Comparison of ENCODE assay signal across 19 mouse cellular contexts in genomic region chr5:148083541-148083940, GRCm38 (mm10).
DNase-seq lines count a peak whose midpoint lies in the region; ATAC-seq and TF ChIP-seq lines count a peak whose summit lies in the region.
"Had no signal": no experiment of that assay in that cellular context is flagged by ENCODE, and none has a peak within 500 bp of the region (broad histone marks: within the 10 kb centered on the region; RNA-seq: fewer than 3 reads in every experiment).

No protein-coding gene starts in this region.

- no peak overlapping the region for H3K4me2 ChIP-seq in hindbrain, postnatal 0 days (ENCODE audit: low read depth, low read length)
- H3K4me2 ChIP-seq: embryonic facial prominence, embryonic 12.5 days; forebrain, embryonic 15.5 days; hindbrain, embryonic 15.5 days; midbrain, embryonic 12.5 days had no signal

- no peak overlapping the region for H3K27ac ChIP-seq in hindbrain, postnatal 0 days
- no peak overlapping the region for H3K27ac ChIP-seq in hindbrain, embryonic 10.5 days
- no peak overlapping the region for H3K27ac ChIP-seq in MEL (ENCODE audit: control insufficient read depth, low read depth, low read length)
- H3K27ac ChIP-seq: embryonic facial prominence, embryonic 12.5 days; forebrain, embryonic 15.5 days; hindbrain, embryonic 15.5 days; macrophage; midbrain, embryonic 12.5 days had no signal

- no peak for TF ChIP-seq POLR2A in MEL (IDR thresholded peaks at IDR 0.05; ENCODE audit: control insufficient read depth in 1 of 2, insufficient read depth in 1 of 2, low read depth in 1 of 2, low read length in 2 of 2, poor library complexity in 1 of 2)

- H3K79me2 ChIP-seq in MEL (ENCODE audit: control insufficient read depth, insufficient read depth, low read length, poor library complexity) = no peaks in the 10 kb centered on the region

- no peak for DNase-seq in hindbrain, postnatal 0 days (ENCODE audit: low spot score)
- DNase-seq in hindbrain, embryonic 10.5 days (ENCODE audit: low spot score) = no peak
- DNase-seq in retina, embryonic 14.5 days (ENCODE audit: low spot score) = peak; percentile 26
- DNase-seq in retina, postnatal 1 day = no peak
- DNase-seq in MEL (ENCODE audit: low read depth, low spot score) = peak; percentile 23
- no peak for DNase-seq in ovary, postnatal 36 days (ENCODE audit: low spot score)
- no peak for DNase-seq in thymus, postnatal 4 days
- DNase-seq: cerebellum, adult 11 months; kidney, adult 18-20 months; kidney, postnatal 36 days; liver; lung, adult 2 months; right cerebral cortex, adult 18-20 months had no signal

- no peak for ATAC-seq in hindbrain, postnatal 0 days
- ATAC-seq: forebrain, embryonic 15.5 days had no signal

- WGBS in hindbrain, postnatal 0 days = 94% methylated on average over 1 of the region's 1 CpGs
- 98% methylated on average over 1 of the region's 1 CpGs for WGBS in hindbrain, embryonic 10.5 days

- H3K9me3 ChIP-seq in hindbrain, postnatal 0 days (ENCODE audit: low read length) = no peaks in the 10 kb centered on the region
- H3K9me3 ChIP-seq in hindbrain, embryonic 10.5 days = peaks cover 21% of the 10 kb centered on the region
- H3K9me3 ChIP-seq in MEL (replicated peaks; ENCODE audit: insufficient read depth, low read length) = no peaks in the 10 kb centered on the region
- H3K9me3 ChIP-seq: embryonic facial prominence, embryonic 12.5 days; forebrain, embryonic 15.5 days; hindbrain, embryonic 15.5 days had no signal

- H3K36me3 ChIP-seq in hindbrain, postnatal 0 days (ENCODE audit: insufficient read depth, low read length) = no peaks in the 10 kb centered on the region
- no peaks in the 10 kb centered on the region for H3K36me3 ChIP-seq in hindbrain, embryonic 10.5 days
- H3K36me3 ChIP-seq in MEL (ENCODE audit: control insufficient read depth in 1 of 2, insufficient read depth in 2 of 2, low read length in 2 of 2) = no peaks in the 10 kb centered on the region
- H3K36me3 ChIP-seq: embryonic facial prominence, embryonic 12.5 days; forebrain, embryonic 15.5 days; hindbrain, embryonic 15.5 days; midbrain, embryonic 12.5 days had no signal

- no peak for TF ChIP-seq EP300 in MEL (IDR thresholded peaks at IDR 0.05; ENCODE audit: low read depth in 1 of 2, low read length in 2 of 2)

- no peak; the same call in none of the 2 replicates for TF ChIP-seq RAD21 in MEL (IDR thresholded peaks at IDR 0.05; ENCODE audit: low read depth, low read length)

- H3K27me3 ChIP-seq in hindbrain, postnatal 0 days (ENCODE audit: insufficient read depth, low read length) = no peaks in the 10 kb centered on the region
- H3K27me3 ChIP-seq in hindbrain, embryonic 10.5 days (ENCODE audit: insufficient read depth, poor library complexity, severe bottlenecking) = no peaks in the 10 kb centered on the region
- no peaks in the 10 kb centered on the region for H3K27me3 ChIP-seq in MEL (ENCODE audit: control insufficient read depth in 1 of 2, insufficient read depth in 2 of 2, low read length in 2 of 2)
- H3K27me3 ChIP-seq: embryonic facial prominence, embryonic 12.5 days; forebrain, embryonic 15.5 days; hindbrain, embryonic 15.5 days; midbrain, embryonic 12.5 days had no signal

- no peak overlapping the region for H3K4me3 ChIP-seq in hindbrain, postnatal 0 days (ENCODE audit: low read length)
- no peak overlapping the region for H3K4me3 ChIP-seq in hindbrain, embryonic 10.5 days
- no peak overlapping the region for H3K4me3 ChIP-seq in MEL (ENCODE audit: control insufficient read depth in 1 of 2, insufficient read depth in 1 of 2, low read depth in 2 of 2, low read length in 2 of 2)
- H3K4me3 ChIP-seq: embryonic facial prominence, embryonic 12.5 days; forebrain, embryonic 15.5 days; hindbrain, embryonic 15.5 days; midbrain, embryonic 12.5 days; myocyte had no signal

- peak; percentile 45 for TF ChIP-seq CTCF in hindbrain, postnatal 0 days (IDR thresholded peaks at IDR 0.05; ENCODE audit: low read depth)
- TF ChIP-seq CTCF in MEL (IDR thresholded peaks at IDR 0.05 in 2 of 3, conservative IDR thresholded peaks at IDR 0.05 in 1 of 3; ENCODE audit: control insufficient read depth in 1 of 3, insufficient read depth in 1 of 3, low read depth in 2 of 3, low read length in 3 of 3, poor library complexity in 1 of 3, severe bottlenecking in 1 of 3) = peak in 2 of 3 experiments; percentile 37 to 53; a peak in 4 of 6 replicates

- no peak overlapping the region for H3K9ac ChIP-seq in hindbrain, postnatal 0 days (replicated peaks; ENCODE audit: low read length)
- no peak overlapping the region for H3K9ac ChIP-seq in MEL (ENCODE audit: control insufficient read depth, low read depth, low read length, poor library complexity, severe bottlenecking)
- H3K9ac ChIP-seq: embryonic facial prominence, embryonic 12.5 days; forebrain, embryonic 15.5 days; hindbrain, embryonic 15.5 days; midbrain, embryonic 12.5 days had no signal

- H3K4me1 ChIP-seq in hindbrain, postnatal 0 days (ENCODE audit: insufficient read depth, low read length) = no peaks in the 10 kb centered on the region
- no peaks in the 10 kb centered on the region for H3K4me1 ChIP-seq in hindbrain, embryonic 10.5 days (replicated peaks)
- H3K4me1 ChIP-seq in MEL (ENCODE audit: control insufficient read depth in 1 of 2, insufficient read depth in 2 of 2, low read length in 2 of 2) = no peaks in the 10 kb centered on the region
- H3K4me1 ChIP-seq: embryonic facial prominence, embryonic 12.5 days; forebrain, embryonic 15.5 days; hindbrain, embryonic 15.5 days; midbrain, embryonic 12.5 days had no signal

TF ChIP-seq in MEL, 35 proteins besides CTCF, POLR2A, EP300 and RAD21:
- TF ChIP-seq SMC3 (IDR thresholded peaks at IDR 0.05; ENCODE audit: low read depth, low read length) (no peak), POLR2AphosphoS5 (IDR thresholded peaks at IDR 0.05; ENCODE audit: borderline replicate concordance, low read depth, low read length) (no peak), MXI1 (IDR thresholded peaks at IDR 0.05; ENCODE audit: low read depth, low read length) (no peak), JUND (IDR thresholded peaks at IDR 0.05; ENCODE audit: low read depth, low read length) (no peak), TAL1 (IDR thresholded peaks at IDR 0.05; ENCODE audit: low read length) (no peak), ZNF384 (IDR thresholded peaks at IDR 0.05; ENCODE audit: low read depth, low read length) (no peak), TCF12 (IDR thresholded peaks at IDR 0.05; ENCODE audit: low read depth, low read length) (no peak), MAX (IDR thresholded peaks at IDR 0.05; ENCODE audit: low read length) (no peak), ZMIZ1 (IDR thresholded peaks at IDR 0.05; ENCODE audit: low read depth, low read length) (no peak), CHD2 (IDR thresholded peaks at IDR 0.05; ENCODE audit: low read length) (no peak), E2F4 (IDR thresholded peaks at IDR 0.05; ENCODE audit: borderline replicate concordance, low read depth, low read length) (no peak), GATA1 (IDR thresholded peaks at IDR 0.05; ENCODE audit: low read depth, low read length) (no peak), ETS1 (IDR thresholded peaks at IDR 0.05; ENCODE audit: low read depth, low read length) (no peak), NELFE (IDR thresholded peaks at IDR 0.05; ENCODE audit: low read depth, low read length) (no peak), ZKSCAN1 (IDR thresholded peaks at IDR 0.05; ENCODE audit: low read depth, low read length) (no peak), USF2 (IDR thresholded peaks at IDR 0.05; ENCODE audit: borderline replicate concordance in 1 of 2, insufficient read depth in 1 of 2, low read depth in 1 of 2, low read length in 2 of 2) (no peak)

Comparison
In these comparisons a context has a peak if more than half of its experiments do, and no peak if none do; other contexts are left out.
1. DNase-seq: peak in retina, embryonic 14.5 days (single experiment) and MEL (single experiment); none in hindbrain, postnatal 0 days (single experiment), hindbrain, embryonic 10.5 days (single experiment), retina, postnatal 1 day (single experiment), ovary, postnatal 36 days (single experiment) and thymus, postnatal 4 days (single experiment).